Mouse (Mus musculus) stomach, postnatal 0 days (tissue): ENCODE data around the gene Wapl.

Source experiments
- CTCF ChIP-seq: IDR thresholded peaks from 2 replicates; pipeline ENCODE4 v1.5.1; 2016; ENCODE audit warnings: antibody characterized with exemption, low read depth, mild to moderate bottlenecking, moderate library complexity
- EP300 ChIP-seq: optimal IDR thresholded peaks from 2 replicates; pipeline ENCODE3; 2016; ENCODE audit warnings: antibody characterized with exemption

DNA sequence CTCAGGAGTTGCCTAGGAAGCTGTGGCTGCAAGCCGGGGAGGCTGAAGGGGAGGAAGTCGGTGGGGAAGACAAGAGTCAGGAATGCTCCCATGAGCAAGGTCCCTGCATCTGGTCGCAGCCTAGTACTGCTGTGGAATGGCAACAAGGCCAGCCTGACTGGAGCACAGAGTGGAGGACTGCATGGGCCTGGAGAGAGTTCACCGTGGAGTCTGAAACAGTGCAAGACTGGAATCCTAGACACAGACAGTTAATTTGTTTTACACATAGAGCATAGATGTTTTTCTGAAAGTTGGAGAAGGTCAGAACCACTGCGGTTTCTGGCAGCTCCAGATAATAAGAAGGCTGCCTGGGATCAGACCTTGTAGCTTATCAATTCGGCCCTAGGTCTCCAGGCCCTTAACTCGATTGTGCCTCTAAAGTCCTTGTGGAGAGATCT, 13.4 kb upstream of the Wapl start:
- TF ChIP-seq CTCF = no peak
- TF ChIP-seq EP300 = no peak
